Mouse (Mus musculus) kidney, adult 2 months (tissue): Measurements from ENCODE around the gene Pmfbp1.

Experiments used
- CTCF ChIP-seq: fragments of 200-500 bp; conservative IDR thresholded peaks from 2 replicates; pipeline ENCODE4 v1.5.1; 2011; ENCODE audit warnings: low read depth, mild to moderate bottlenecking, control low read depth, low read length, moderate library complexity, mixed read lengths; ENCODE audit not compliant: insufficient read depth, insufficient read length
- POLR2A ChIP-seq: fragments of 200-500 bp; IDR thresholded peaks from one replicate; pipeline ENCODE4 v1.6.1; 2011; ENCODE audit warnings: low read depth, low read length, control low read depth

GRCm38 (mm10) chr8:109478586-109478985 is 15.2 kb upstream of the Pmfbp1 start:
- TF ChIP-seq POLR2A (no peak), CTCF (no peak)
